Mouse (Mus musculus): ENCODE results near the gene Cox6a1.

DNA sequence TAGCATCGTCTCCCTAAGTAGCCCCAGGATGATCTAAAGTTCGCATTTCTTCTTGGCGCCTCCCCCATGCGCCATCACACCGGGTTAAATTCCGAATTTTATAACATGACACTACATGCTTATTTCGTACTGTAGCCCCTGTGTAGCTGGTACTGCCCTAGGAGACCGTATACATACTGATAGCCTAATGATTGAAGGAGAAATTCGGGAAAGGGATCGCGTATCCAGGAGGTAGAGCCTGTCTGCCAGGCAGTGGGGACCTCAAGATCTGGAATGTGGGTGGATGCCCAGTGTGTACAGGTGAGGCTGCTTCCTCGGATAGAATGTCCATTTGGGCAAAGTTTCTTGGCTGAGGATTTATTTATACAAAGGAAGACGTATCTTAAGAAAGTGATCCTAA, 47.2 kb downstream of the Cox6a1 start:
- TF ChIP-seq CTCF (IDR thresholded peaks at IDR 0.05; ENCODE audit: insufficient read depth, low read depth, low read length), result no peak
- TF ChIP-seq POLR2A (IDR thresholded peaks at IDR 0.05; ENCODE audit: insufficient read depth, low read depth, low read length), result no peak
